Mouse (Mus musculus) heart, postnatal 36 days (tissue): ENCODE data around the gene Smad6. TPM values are rescaled to one million over a fixed set of nuclear protein-coding genes. Genes with fewer than 3 reads are reported as not detected.

ENCODE experiments used
- DNase-seq, 2 experiments: peaks; one replicate each; pipeline ENCODE4 v3.0.0; 2021 to 2022
- intact Hi-C: fragments of 180-260 bp; cut with DNase I; formaldehyde crosslinking; loops from one replicate; pipeline ENCODE4 v1.15.1; 2025
- total RNA-seq, 2 experiments: library from RNA; stranded (reverse); gene quantifications; 2 replicates each; pipeline ENCODE4 v1.2.3; 2021

The Smad6 gene
- total RNA-seq, 2 experiments from 2014 or later, result 11.4 to 16.3 TPM

- DNase-seq, result no peak
- intact Hi-C loops, result no loop called here
Observed at GRCm38 (mm10) chr9:63926377-63926776, 95.5 kb downstream of the Smad6 start.

DNA sequence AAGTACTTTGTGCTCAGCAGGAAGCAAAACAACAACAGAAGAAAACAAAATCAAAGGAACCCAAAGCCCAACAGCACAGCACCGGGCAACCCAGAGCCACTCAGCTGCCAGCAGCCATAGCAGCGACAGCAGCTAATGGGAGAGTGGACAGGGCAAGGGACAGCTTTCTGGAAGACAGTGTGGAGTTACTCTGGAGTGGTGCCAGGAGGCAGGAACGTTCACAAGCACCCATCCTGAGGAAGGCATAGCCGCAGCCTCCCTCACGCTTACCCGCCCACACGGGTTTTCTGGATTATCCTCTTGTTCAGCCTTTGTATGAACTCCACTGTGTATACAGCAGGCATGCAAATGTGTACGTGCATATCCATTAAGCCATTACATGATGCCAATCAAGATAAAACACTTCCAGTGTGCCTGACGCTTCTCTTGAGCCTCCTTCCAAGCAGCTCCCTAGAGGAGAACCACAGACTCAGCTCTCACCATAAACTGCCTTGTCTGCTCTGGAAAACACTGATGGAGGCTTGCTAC is 98.6 kb downstream of the Smad6 start:
- no peak for DNase-seq
- intact Hi-C loops, result no loop called here

- intact Hi-C loops, result loop anchor here (2.0 to 5.0 kb wide), 2 partner anchors 38 to 105 kb away; no protein-coding TSS in a partner anchor
- no peak for DNase-seq
Observed at GRCm38 (mm10) chr9:63919708-63920107, 102.2 kb downstream of the Smad6 start.

DNA sequence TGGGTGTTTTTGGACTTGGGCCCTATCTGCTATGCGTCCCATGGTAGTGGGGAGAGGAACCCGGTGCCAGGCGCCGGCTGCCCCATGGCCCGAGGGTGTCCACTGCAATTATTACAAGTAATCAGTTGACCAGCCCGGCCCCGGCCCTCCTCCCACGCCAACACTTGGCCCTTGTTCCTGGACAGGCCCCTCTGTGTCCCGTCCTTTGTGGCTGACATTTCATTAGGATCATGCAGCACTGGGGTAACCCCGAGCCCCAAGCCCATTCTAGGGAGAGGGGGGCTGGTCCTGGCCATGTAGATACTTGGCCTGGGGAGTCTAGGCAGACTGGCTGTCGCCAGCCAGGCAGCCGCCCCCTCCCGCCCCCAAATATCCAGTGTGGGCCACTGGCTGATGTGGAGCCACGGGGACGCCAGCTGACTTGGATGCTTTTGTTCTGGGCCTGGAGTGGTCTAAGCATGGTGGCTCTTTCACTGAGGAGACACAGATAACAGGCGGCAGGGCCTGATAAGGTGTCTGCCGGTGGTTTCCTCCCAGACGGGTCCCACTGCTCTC is 102.8 kb downstream of the Smad6 start:
- peak in 1 of 2 experiments; percentile 22 for DNase-seq
- intact Hi-C loops, result loop anchor here (2.0 to 5.0 kb wide), 2 partner anchors 38 to 106 kb away; no protein-coding TSS in a partner anchor

GRCm38 (mm10) chr9:63918245-63918644 is 103.6 kb downstream of the Smad6 start:
- intact Hi-C loops, result loop anchor here (1.0 to 5.0 kb wide), 4 partner anchors 39 to 182 kb away; no protein-coding TSS in a partner anchor
- peak; percentile 80 for DNase-seq

GRCm38 (mm10) chr9:63916441-63916840 is 105.4 kb downstream of the Smad6 start:
- intact Hi-C loops, result loop anchor here (5.0 kb wide), 1 partner anchor 41 kb away; no protein-coding TSS in a partner anchor
- no peak for DNase-seq

GRCm38 (mm10) chr9:63915976-63916375 is 105.9 kb downstream of the Smad6 start:
- peak; percentile 63 to 73 for DNase-seq
- intact Hi-C loops, result loop anchor here (5.0 kb wide), 1 partner anchor 41 kb away; no protein-coding TSS in a partner anchor

DNA sequence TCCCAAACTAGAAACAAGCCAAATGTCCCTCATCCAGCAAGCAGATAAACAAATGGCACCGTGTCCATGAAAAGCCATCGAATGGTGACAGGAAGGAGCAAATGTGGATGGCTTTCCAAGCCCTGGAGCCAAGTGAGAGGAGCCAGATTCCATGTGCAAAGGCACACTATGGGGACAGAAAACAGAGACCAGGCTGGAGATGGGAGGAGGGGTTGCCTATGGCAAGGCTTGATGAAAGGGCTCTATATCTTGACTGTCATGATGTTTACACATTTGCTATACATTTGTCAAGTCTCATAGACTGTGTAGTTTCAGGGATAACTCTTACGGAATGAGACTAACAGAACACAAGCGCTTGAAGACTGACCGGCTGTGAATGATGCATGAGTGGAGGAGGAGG is 106.9 kb downstream of the Smad6 start:
- no peak for DNase-seq
- intact Hi-C loops, result loop anchor here (5.0 kb wide), 1 partner anchor 42 kb away; no protein-coding TSS in a partner anchor

GRCm38 (mm10) chr9:63912051-63912450 is 109.8 kb downstream of the Smad6 start:
- intact Hi-C loops, result no loop called here
- no peak for DNase-seq

GRCm38 (mm10) chr9:63909618-63910017 is 112.2 kb downstream of the Smad6 start:
- peak; percentile 68 to 84 for DNase-seq
- intact Hi-C loops, result no loop called here

DNA sequence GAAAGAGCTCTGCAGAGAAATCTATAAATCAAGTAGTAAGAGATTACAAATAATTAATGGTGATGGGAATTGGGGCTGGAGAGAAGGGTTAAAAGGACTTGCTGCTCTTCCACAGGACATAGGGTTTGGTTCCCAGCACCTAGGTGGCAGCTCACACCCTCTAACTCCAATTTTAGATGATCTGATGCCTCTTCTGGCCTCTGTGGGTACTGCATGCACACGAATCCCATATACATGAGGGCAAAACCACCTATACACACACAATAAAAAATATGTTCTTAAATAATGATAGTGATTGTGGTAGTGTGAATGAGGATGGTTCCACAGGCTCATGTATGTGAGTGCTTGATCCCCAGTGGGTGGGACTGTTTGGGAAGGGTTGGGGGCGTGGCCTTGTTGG is 117.3 kb downstream of the Smad6 start:
- DNase-seq, result no peak
- intact Hi-C loops, result no loop called here

Other genes with a start within 250 kb of the Smad6 start
- not detected for gene Lctl, start 95.1 kb upstream of the Smad6 start, total RNA-seq
- under 1 TPM; 0.61 to 0.79 TPM for gene Zwilch, start 151.0 kb upstream of the Smad6 start, total RNA-seq
- gene Rpl4, start 151.3 kb upstream of the Smad6 start, total RNA-seq, result 100 to 1,000 TPM; 454 to 482 TPM
- gene Snapc5, start 157.2 kb upstream of the Smad6 start, total RNA-seq, result 10 to 100 TPM; 21.8 to 22.6 TPM
- 1 to 10 TPM; 1.8 to 3.1 TPM for gene Uchl4, start 213.1 kb upstream of the Smad6 start, total RNA-seq
- 10 to 100 TPM; 50.1 to 52.8 TPM for gene Map2k1, start 231.6 kb upstream of the Smad6 start, total RNA-seq